Mouse (Mus musculus) embryonic facial prominence, embryonic 14.5 days (tissue): ENCODE results near the gene Wwp2. TPM values are rescaled to one million over a fixed set of nuclear protein-coding genes. Genes with fewer than 3 reads are reported as not detected.

Source experiments
- ATAC-seq: fragments of 200-750 bp; cut with Nextera tagmentation; 2 replicates; pipeline ENCODE4 v1.8.0; 2017; ENCODE audit warnings: low read depth, moderate number of reproducible peaks, moderate TSS enrichment
- DNase-seq: peaks from one replicate; pipeline ENCODE4 v3.0.0-alpha.2; 2015; ENCODE audit warnings: low spot score
- H3K27ac ChIP-seq: fragments of 300-500 bp; sonication (generic); replicated peaks from 2 replicates; pipeline ENCODE4 v1.5.1; 2014; ENCODE audit warnings: low read depth, mild to moderate bottlenecking, low read length, moderate library complexity
- H3K27me3 ChIP-seq: fragments of 300-500 bp; sonication (generic); replicated peaks from 2 replicates; pipeline ENCODE4 v1.6.1; 2014; ENCODE audit warnings: low read length; ENCODE audit not compliant: control insufficient read depth, insufficient read depth
- H3K36me3 ChIP-seq: fragments of 300-500 bp; sonication (generic); 2 replicates; pipeline ENCODE4 v1.6.1; 2014; ENCODE audit warnings: low read length, mixed read lengths; ENCODE audit not compliant: control insufficient read depth, insufficient read depth
- H3K4me1 ChIP-seq: fragments of 300-500 bp; sonication (generic); 2 replicates; pipeline ENCODE4 v1.6.1; 2014; ENCODE audit warnings: antibody characterized with exemption, low read length; ENCODE audit not compliant: control insufficient read depth, insufficient read depth
- H3K4me2 ChIP-seq: fragments of 300-500 bp; sonication (generic); 2 replicates; pipeline ENCODE4 v1.6.1; 2014; ENCODE audit warnings: low read depth, mild to moderate bottlenecking, low read length, moderate library complexity, mixed read lengths
- H3K4me3 ChIP-seq: fragments of 300-500 bp; sonication (generic); 2 replicates; pipeline ENCODE4 v1.5.1; 2014; ENCODE audit warnings: low read depth, mild to moderate bottlenecking, low read length
- H3K9ac ChIP-seq: fragments of 300-500 bp; sonication (generic); 2 replicates; pipeline ENCODE4 v1.6.1; 2014; ENCODE audit warnings: low read depth, mild to moderate bottlenecking, low read length, moderate library complexity, mixed read lengths
- H3K9me3 ChIP-seq: fragments of 300-500 bp; sonication (generic); 2 replicates; pipeline ENCODE4 v1.6.1; 2016; ENCODE audit warnings: low read length; ENCODE audit not compliant: control insufficient read depth
- WGBS: fragments of 180-500 bp; shearing (Covaris S2); extraction: QIAGEN DNeasy Blood & Tissue Kit; methylation state at CpG from one replicate; pipeline ENCODE4 v1.1.7; 2014; 5-methylcytosine and 5-hydroxymethylcytosine counted together
- polyA plus RNA-seq: library from polyadenylated mRNA; unstranded; fragments of >200 nt; fragmentation: Nextera tagmentation; extraction: Ambion mirVana; gene quantifications from 2 replicates; pipeline ENCODE4 v1.2.1, GENCODE M21; 2014

The Wwp2 gene
- polyA plus RNA-seq, 1 experiment from 2014 or later, result 77.8 TPM

DNA sequence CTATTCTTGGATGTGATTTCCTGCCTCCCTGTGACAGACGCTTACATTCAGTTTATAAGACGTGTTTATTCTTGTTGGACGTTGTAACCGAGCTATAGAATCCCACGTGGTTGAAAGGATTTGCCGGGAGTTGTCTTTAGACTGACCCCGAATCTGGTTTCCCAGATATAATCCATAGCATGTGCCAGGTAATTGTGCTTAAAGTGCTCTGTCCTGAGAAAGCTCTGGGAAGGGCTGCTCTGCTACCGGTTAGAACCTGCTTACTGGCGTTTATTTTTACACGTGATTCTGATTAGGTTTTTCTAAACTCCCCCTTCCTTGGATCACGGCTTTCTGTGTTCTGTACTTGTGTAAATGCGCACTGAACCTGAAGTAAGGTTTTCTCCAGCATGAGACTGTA, 38.5 kb upstream of the Wwp2 start:
- Histone ChIP-seq H3K9me3 (no peaks in the 10 kb centered on the region), H3K4me3 (no peak overlapping the region), H3K27ac (0 out of 2 replicates have a peak overlapping the region, but pooled peaks have one; percentile 10), H3K4me2 (peak overlapping the region; percentile 4; the same call in 1 of the 2 replicates), H3K4me1 (peaks cover 22% of the 10 kb centered on the region), H3K27me3 (no peaks in the 10 kb centered on the region), H3K36me3 (no peaks in the 10 kb centered on the region), H3K9ac (no peak overlapping the region)
- 18% methylated on average over 12 of the region's 12 CpGs for WGBS
- ATAC-seq, result peak; percentile 50
- peak; percentile 76 for DNase-seq

GRCm38 (mm10) chr8:107399495-107399894, 36.7 kb upstream of the Wwp2 start:
- DNase-seq, result peak; percentile 62
- H3K4me2 ChIP-seq, result 0 out of 2 replicates have a peak overlapping the region, but pooled peaks have one; percentile 5
- H3K36me3 ChIP-seq, result no peaks in the 10 kb centered on the region
- H3K4me3 ChIP-seq, result no peak overlapping the region
- peaks cover 27% of the 10 kb centered on the region for H3K4me1 ChIP-seq
- WGBS, result 21% methylated on average over 9 of the region's 9 CpGs
- no peaks in the 10 kb centered on the region for H3K9me3 ChIP-seq
- H3K27ac ChIP-seq, result peak overlapping the region; percentile 57; the same call in 1 of the 2 replicates
- no peaks in the 10 kb centered on the region for H3K27me3 ChIP-seq
- H3K9ac ChIP-seq, result peak overlapping the region; percentile 25; the same call in 1 of the 2 replicates
- no peak for ATAC-seq

- WGBS, result 68% methylated on average over 5 of the region's 5 CpGs
- Histone ChIP-seq H3K9me3 (no peaks in the 10 kb centered on the region), H3K4me1 (peaks cover 27% of the 10 kb centered on the region), H3K36me3 (no peaks in the 10 kb centered on the region), H3K27me3 (no peaks in the 10 kb centered on the region), H3K4me3 (no peak overlapping the region), H3K9ac (0 out of 2 replicates have a peak overlapping the region, but pooled peaks have one; percentile 47), H3K27ac (peak overlapping the region; percentile 79; the same call in 1 of the 2 replicates), H3K4me2 (peak overlapping the region; percentile 64)
- no peak for ATAC-seq
- no peak for DNase-seq
Measured at GRCm38 (mm10) chr8:107401866-107402265, 34.3 kb upstream of the Wwp2 start.

GRCm38 (mm10) chr8:107403038-107403781, 33.0 kb upstream of the Wwp2 start, which contains the start of gene Nqo1:
TSS of gene Nqo1 (minus strand) at chr8:107403206.
- peak within 1 kb of the TSS; percentile 47 for H3K9ac ChIP-seq
- peak within 1 kb of the TSS; percentile 79 for H3K27ac ChIP-seq
- peaks cover 27% of the 10 kb centered on the region for H3K4me1 ChIP-seq
- DNase-seq (peak; percentile 96), ATAC-seq (peak; percentile 96)
- peak within 1 kb of the TSS; percentile 64 for H3K4me2 ChIP-seq
- H3K9me3 ChIP-seq, result no peaks in the 10 kb centered on the region
- 10% methylated on average over 22 of the region's 22 CpGs for WGBS
- H3K27me3 ChIP-seq, result no peaks in the 10 kb centered on the region
- H3K36me3 ChIP-seq, result peaks cover 8% of the 10 kb centered on the region; the same call in 1 of the 2 replicates
- H3K4me3 ChIP-seq, result peak within 1 kb of the TSS; percentile 35

- H3K9ac ChIP-seq, result no peak overlapping the region
- H3K4me2 ChIP-seq, result no peak overlapping the region
- H3K27ac ChIP-seq, result no peak overlapping the region
- DNase-seq (no peak), ATAC-seq (no peak)
- no peak overlapping the region for H3K4me3 ChIP-seq
- H3K36me3 ChIP-seq, result peaks cover 9% of the 10 kb centered on the region; the same call in 1 of the 2 replicates
- H3K4me1 ChIP-seq, result peaks cover 27% of the 10 kb centered on the region
- WGBS, result 74% methylated on average over 4 of the region's 4 CpGs
- H3K27me3 ChIP-seq, result no peaks in the 10 kb centered on the region
- H3K9me3 ChIP-seq, result no peaks in the 10 kb centered on the region
Measured at GRCm38 (mm10) chr8:107404057-107404456, 32.1 kb upstream of the Wwp2 start.

DNA sequence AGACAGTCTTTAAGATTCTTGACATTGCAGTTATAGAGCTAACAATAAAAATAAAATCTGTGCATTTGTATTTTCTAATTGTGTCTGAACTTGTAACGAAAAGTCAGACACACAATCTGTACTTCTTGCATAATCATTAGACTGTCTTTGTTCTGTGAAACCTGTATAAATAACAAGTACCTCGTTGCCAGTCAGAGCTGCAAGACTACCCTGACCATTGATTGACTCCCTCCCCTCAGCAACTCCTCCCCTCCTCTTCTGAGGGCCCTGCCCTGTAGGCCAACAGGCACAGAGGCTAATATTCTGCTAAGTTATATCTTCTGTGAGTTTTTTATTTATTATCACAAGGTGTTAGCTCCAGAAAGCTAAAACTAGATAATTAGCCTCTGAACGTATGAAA, 30.2 kb upstream of the Wwp2 start:
- H3K4me1 ChIP-seq, result peaks cover 21% of the 10 kb centered on the region
- no peaks in the 10 kb centered on the region for H3K9me3 ChIP-seq
- H3K4me2 ChIP-seq, result no peak overlapping the region
- ATAC-seq (no peak), DNase-seq (no peak)
- no peaks in the 10 kb centered on the region for H3K27me3 ChIP-seq
- no peak overlapping the region for H3K9ac ChIP-seq
- 67% methylated on average over 3 of the region's 3 CpGs for WGBS
- H3K4me3 ChIP-seq, result no peak overlapping the region
- H3K27ac ChIP-seq, result no peak overlapping the region
- H3K36me3 ChIP-seq, result peaks cover 25% of the 10 kb centered on the region

DNA sequence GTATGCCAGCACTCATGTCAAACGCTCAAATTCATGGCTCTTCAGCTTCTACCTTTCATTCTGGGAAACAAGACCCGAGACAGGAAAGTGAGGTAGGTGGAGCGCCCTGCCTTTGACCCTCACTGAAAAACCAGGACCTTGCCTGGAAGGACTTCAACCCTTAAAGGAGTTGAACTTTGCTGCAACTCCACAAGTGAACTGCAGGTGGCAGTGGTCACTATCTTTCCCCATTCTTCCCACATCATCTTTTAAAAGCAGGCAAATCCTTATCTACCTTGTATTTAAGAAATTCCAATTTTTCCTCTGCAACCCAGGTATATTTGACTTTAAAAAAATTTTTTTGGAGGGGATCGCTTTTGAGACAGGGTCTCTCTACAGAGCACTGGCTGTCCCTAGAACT, 24.8 kb upstream of the Wwp2 start:
- peaks cover 79% of the 10 kb centered on the region for H3K36me3 ChIP-seq

DNA sequence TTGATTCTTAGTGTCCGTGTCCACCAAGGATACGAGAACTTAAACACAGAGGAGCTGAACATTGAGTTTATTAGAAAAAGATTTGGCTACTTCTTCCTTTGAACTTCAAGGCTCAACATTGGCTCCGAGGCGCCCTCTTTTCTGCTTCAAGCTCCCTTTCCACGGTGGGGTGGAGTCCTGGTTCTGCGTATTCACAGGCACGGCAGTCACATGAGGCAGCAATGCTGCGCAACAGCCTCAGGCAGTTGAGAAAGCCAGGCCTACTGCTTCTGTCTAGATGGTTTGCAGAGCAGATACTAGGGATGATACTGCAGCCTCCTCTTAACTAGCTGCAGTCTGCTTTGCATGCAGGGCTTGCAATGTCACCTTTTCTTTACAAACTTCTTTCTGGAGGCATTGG, 23.6 kb upstream of the Wwp2 start:
- Histone ChIP-seq H3K27me3 (no peaks in the 10 kb centered on the region), H3K4me2 (no peak overlapping the region), H3K9ac (no peak overlapping the region), H3K27ac (no peak overlapping the region), H3K36me3 (peaks cover 90% of the 10 kb centered on the region), H3K4me1 (no peaks in the 10 kb centered on the region), H3K4me3 (no peak overlapping the region), H3K9me3 (no peaks in the 10 kb centered on the region)
- ATAC-seq, result no peak
- DNase-seq, result no peak
- WGBS, result 87% methylated on average over 8 of the region's 8 CpGs

More for the DNA sequence above, 24.8 kb upstream of the Wwp2 start:
- WGBS, result 69% methylated on average over 4 of the region's 4 CpGs
- H3K4me3 ChIP-seq, result no peak overlapping the region
- peak; percentile 4 for DNase-seq
- no peak overlapping the region for H3K4me2 ChIP-seq
- no peaks in the 10 kb centered on the region for H3K27me3 ChIP-seq
- H3K9me3 ChIP-seq, result no peaks in the 10 kb centered on the region
- ATAC-seq, result no peak
- no peak overlapping the region; the same call in 1 of the 2 replicates for H3K9ac ChIP-seq
- H3K27ac ChIP-seq, result no peak overlapping the region
- no peaks in the 10 kb centered on the region for H3K4me1 ChIP-seq
